Mouse (Mus musculus) lung, embryonic 15.5 days (tissue): ENCODE measurements at regions not wholly inside any gene's neighbourhood (a gene's known extent, or its start where the extent isn't known, plus 50 kb on each side); places are given as distances from the start of the nearest gene placed in this dataset.

Source experiments
- ATAC-seq: fragments of 200-750 bp; cut with Nextera tagmentation; 2 replicates; pipeline ENCODE4 v1.8.0; 2017; ENCODE audit warnings: moderate number of reproducible peaks, borderline replicate concordance; ENCODE audit not compliant: low FRiP score, low TSS enrichment; ENCODE audit errors: extremely low read depth
- H3K27ac ChIP-seq: fragments of 300-500 bp; sonication (generic); 2 replicates; pipeline ENCODE4 v1.5.1; 2015; ENCODE audit warnings: moderate library complexity, mild to moderate bottlenecking, inconsistent platforms
- H3K27me3 ChIP-seq: fragments of 300-500 bp; sonication (generic); 2 replicates; pipeline ENCODE4 v1.6.1; 2015; ENCODE audit warnings: inconsistent platforms
- H3K36me3 ChIP-seq: fragments of 300-500 bp; sonication (generic); 2 replicates; pipeline ENCODE4 v1.6.1; 2015; ENCODE audit warnings: inconsistent platforms
- H3K4me1 ChIP-seq: fragments of 300-500 bp; sonication (generic); 2 replicates; pipeline ENCODE4 v1.6.1; 2015; ENCODE audit warnings: inconsistent platforms
- H3K4me2 ChIP-seq: fragments of 300-500 bp; sonication (generic); 2 replicates; pipeline ENCODE4 v1.6.1; 2015; ENCODE audit warnings: inconsistent platforms, mild to moderate bottlenecking, moderate library complexity
- H3K4me3 ChIP-seq: fragments of 300-500 bp; sonication (generic); 2 replicates; pipeline ENCODE4 v1.5.1; 2015; ENCODE audit warnings: mild to moderate bottlenecking, inconsistent platforms
- H3K9ac ChIP-seq: fragments of 300-500 bp; sonication (generic); 2 replicates; pipeline ENCODE4 v1.6.1; 2015; ENCODE audit warnings: inconsistent platforms
- H3K9me3 ChIP-seq: fragments of 300-500 bp; sonication (generic); 2 replicates; pipeline ENCODE4 v1.6.1; 2016; ENCODE audit warnings: inconsistent platforms
- WGBS: fragments of 180-500 bp; shearing (Covaris S2); methylation state at CpG from one replicate; pipeline ENCODE4 v1.1.7; 2015; 5-methylcytosine and 5-hydroxymethylcytosine counted together

DNA sequence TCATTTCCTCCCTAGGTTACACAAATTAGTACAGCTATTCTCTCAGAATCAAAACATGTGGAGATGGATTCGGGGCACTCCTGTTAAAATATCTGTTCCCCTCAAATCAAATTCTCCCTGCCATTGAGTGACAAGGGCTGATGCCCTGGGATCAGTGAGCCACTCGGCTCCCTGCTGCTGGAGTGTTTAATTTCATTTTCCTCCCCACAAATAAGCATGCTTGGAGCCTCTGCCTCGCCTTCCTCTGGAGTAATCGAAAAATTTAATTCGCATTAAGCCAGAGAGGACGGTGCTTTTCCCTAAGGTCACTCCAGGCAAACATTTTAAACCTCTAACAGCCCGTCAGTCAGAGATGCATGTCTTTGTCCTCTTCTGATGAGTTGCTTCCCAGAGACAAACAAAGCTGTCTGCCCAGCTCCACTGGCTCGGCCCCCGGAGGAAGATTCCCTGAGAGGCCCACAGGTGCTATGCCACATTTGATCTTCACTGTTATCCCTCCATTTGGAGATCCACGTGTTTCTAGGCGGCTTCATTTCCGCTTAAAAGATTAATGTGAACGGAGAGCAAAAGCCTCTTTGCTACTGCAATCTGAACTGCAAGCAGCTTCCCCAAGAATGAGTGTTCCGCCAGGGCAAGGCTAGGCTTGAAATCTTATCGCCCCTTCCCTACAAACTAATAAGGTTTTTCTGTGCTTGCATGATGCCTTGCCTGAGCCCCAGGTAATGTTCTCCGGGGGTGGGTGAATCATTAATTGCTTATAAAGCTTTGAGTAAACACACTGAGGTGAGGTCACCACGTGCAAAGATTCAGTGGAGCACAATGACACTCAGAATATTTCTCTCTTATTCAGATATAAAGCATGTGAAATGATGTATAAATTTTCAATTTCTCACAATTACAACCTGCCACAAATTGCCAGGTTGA, 95.8 kb upstream of the Slc24a5 start:
- no peak overlapping the region for H3K27ac ChIP-seq
- H3K9me3 ChIP-seq = no peaks in the 10 kb centered on the region

DNA sequence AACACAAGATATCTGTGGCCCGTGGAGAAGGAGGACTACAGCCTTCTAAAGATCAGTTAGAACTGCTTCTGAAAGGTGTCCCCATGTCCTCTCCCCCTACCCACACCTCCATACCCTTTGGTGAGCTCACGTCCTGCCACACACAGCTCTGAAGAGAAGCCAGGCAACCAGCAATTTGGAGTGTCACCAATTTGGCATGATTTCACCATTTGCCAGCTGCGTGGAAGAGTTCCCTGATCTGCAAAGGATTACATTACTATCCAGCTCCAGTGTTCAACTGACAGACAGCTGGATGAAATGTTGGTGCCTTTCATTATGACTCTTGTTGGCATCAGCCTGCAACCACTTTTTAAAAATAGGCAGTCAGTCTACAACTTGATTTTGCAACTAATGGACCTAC, 92.8 kb upstream of the Slc24a5 start:
- Histone ChIP-seq H3K4me1 (no peaks in the 10 kb centered on the region), H3K4me2 (no peak overlapping the region), H3K4me3 (no peak overlapping the region), H3K9me3 (no peaks in the 10 kb centered on the region), H3K27me3 (no peaks in the 10 kb centered on the region), H3K36me3 (no peaks in the 10 kb centered on the region), H3K27ac (no peak overlapping the region), H3K9ac (no peak overlapping the region)
- WGBS = 50% methylated on average over 3 of the region's 3 CpGs
- ATAC-seq = no peak

More for the DNA sequence above, 95.8 kb upstream of the Slc24a5 start:
- no peak for ATAC-seq
- Histone ChIP-seq H3K4me1 (no peaks in the 10 kb centered on the region), H3K27me3 (no peaks in the 10 kb centered on the region), H3K9ac (no peak overlapping the region), H3K36me3 (no peaks in the 10 kb centered on the region), H3K4me3 (no peak overlapping the region), H3K4me2 (no peak overlapping the region)
- WGBS = 25% methylated on average over 17 of the region's 17 CpGs

DNA sequence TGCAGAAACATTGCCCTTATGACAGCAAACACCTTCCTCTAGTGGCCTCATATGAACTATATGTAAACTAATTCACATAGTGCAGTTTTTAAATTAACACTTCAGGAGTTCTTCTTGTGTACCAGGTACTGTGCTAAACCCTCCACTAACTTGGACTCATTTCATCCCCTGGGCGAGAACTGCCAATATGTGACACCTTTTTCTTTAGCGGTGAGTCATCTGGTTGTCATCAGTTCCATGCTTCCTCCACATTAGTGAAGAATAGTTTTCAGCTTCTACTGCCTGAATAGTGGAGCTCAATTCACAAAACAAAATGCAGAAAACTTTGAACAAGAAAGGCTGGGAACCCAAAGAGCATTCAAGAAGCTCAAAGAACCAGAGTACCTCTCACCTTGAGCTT, 76.9 kb upstream of the Slc24a5 start:
- Histone ChIP-seq H3K4me2 (no peak overlapping the region), H3K9ac (no peak overlapping the region), H3K4me3 (no peak overlapping the region), H3K9me3 (no peaks in the 10 kb centered on the region), H3K4me1 (no peaks in the 10 kb centered on the region), H3K27me3 (no peaks in the 10 kb centered on the region), H3K27ac (no peak overlapping the region), H3K36me3 (no peaks in the 10 kb centered on the region)
- ATAC-seq = no peak
- WGBS = 85% methylated on average over 2 of the region's 2 CpGs

DNA sequence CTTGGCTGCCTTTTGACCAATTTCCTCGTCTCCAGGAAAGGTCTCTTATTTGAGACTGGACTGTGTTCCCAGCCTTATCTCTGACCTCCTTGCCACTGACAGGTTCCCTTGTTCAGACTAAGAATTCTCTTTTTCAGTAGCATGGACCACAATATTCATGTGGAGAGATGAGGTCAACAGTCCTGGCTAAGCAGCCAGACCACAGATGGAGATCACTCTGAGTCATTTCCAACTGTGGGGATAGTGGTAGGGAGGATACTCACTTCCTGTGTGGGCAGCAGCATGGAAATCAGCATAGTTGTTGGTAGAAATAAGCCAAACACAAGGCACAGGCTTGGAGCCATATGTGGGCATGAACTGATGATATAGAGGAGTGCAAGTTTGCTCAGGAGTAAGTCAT, 52.9 kb upstream of the Slc24a5 start:
- no peak overlapping the region for H3K4me2 ChIP-seq

DNA sequence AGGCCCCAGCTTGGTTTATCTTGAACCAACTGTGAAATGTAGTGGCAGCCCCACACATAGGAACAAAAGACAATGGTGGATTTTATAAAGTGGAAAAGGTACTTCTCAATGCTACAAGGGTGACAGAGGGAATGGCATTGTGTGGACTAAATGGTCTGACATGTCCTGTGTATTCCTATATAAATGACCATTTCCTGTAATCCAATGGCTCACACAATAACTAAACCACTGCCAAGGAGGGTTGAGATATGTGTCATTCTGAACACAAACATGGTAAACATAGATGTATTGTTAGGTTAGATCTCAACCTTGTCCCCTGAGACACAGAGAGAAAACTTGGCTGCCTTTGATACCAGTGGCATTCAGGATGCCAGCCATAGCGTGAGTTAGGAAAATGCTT, 51.0 kb upstream of the Slc24a5 start:
- no peak for ATAC-seq
- no peaks in the 10 kb centered on the region for H3K4me1 ChIP-seq
- 85% methylated on average over 1 of the region's 1 CpGs for WGBS

More for the DNA sequence above, 52.9 kb upstream of the Slc24a5 start:
- 48% methylated on average over 1 of the region's 1 CpGs for WGBS
- H3K27ac ChIP-seq = no peak overlapping the region
- no peaks in the 10 kb centered on the region for H3K4me1 ChIP-seq
- no peak overlapping the region for H3K9ac ChIP-seq
- no peaks in the 10 kb centered on the region for H3K36me3 ChIP-seq
- H3K27me3 ChIP-seq = no peaks in the 10 kb centered on the region
- no peak for ATAC-seq
- H3K4me3 ChIP-seq = no peak overlapping the region
- no peaks in the 10 kb centered on the region for H3K9me3 ChIP-seq

More for the DNA sequence above, 51.0 kb upstream of the Slc24a5 start:
- Histone ChIP-seq H3K36me3 (no peaks in the 10 kb centered on the region), H3K4me2 (no peak overlapping the region), H3K27ac (no peak overlapping the region), H3K9ac (no peak overlapping the region), H3K27me3 (no peaks in the 10 kb centered on the region), H3K4me3 (no peak overlapping the region), H3K9me3 (no peaks in the 10 kb centered on the region)
